Mouse (Mus musculus): ENCODE results near the gene Nae1.

- TF ChIP-seq ELF1 (IDR thresholded peaks at IDR 0.05; ENCODE audit: low read depth, low read length) (no peak), KAT2A (conservative IDR thresholded peaks at IDR 0.05; ENCODE audit: low read depth, low read length) (no peak)
These were observed 6.5 kb upstream of the Nae1 start for GRCm38 (mm10) chr8:104540710-104541514.

All from MEL (cell line).